19 mouse cellular contexts compared by ENCODE assay signal in the genomic region with DNA sequence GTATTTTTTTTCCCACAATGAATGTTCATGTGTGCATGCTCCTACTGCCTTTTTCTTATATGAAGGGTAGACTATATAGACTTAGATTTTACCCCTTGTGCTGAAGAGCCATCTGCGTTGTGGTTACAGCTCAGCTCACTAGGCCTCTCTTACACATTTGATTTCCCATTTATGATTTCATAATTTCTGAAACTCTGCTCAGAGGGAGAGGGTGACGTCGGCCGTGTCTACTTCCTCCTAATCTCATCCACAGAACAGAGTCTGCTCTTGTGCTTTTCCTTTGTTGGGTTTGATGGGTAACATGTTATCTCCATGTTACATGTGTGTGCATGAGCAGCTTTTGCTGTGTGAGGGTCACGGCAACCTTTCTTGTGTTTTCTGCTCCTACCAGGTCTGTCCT.
DNase-seq lines count a peak whose midpoint lies in the region; ATAC-seq lines count a peak whose summit lies in the region.
"Had no signal": no experiment of that assay in that cellular context is flagged by ENCODE, and none has a peak within 500 bp of the region (broad histone marks: within the 10 kb centered on the region; RNA-seq: fewer than 3 reads in every experiment).

No protein-coding gene starts in this region.

- intact Hi-C loops in heart, postnatal 14 days (cut with DNase I), result no loop called here

- DNase-seq in heart, adult 11 months, result peak; percentile 50
- no peak for DNase-seq in heart, postnatal 14 days
- DNase-seq in splenic B cell, adult 2 months (ENCODE audit: low read depth, low spot score), result peak; percentile 30
- DNase-seq in adrenal gland, postnatal 14 days, result no peak
- no peak for DNase-seq in limb, embryonic 10.5 days (ENCODE audit: low spot score)
- DNase-seq: adrenal gland, postnatal 25 days; cerebellum, adult 2 months; cerebellum, postnatal 14 days; gastrocnemius, postnatal 14 days; heart, postnatal 4 days had no signal

- no peaks in the 10 kb centered on the region for H3K4me1 ChIP-seq in limb, embryonic 10.5 days
- H3K4me1 ChIP-seq: embryonic facial prominence, embryonic 12.5 days; forebrain, embryonic 15.5 days; heart, embryonic 13.5 days; hindbrain, embryonic 13.5 days had no signal

- no peaks in the 10 kb centered on the region for H3K27me3 ChIP-seq in splenic B cell, adult 2 months (ENCODE audit: control insufficient read depth, insufficient read depth, low read length, poor library complexity, severe bottlenecking)
- H3K27me3 ChIP-seq in limb, embryonic 10.5 days (ENCODE audit: low read depth, poor library complexity, severe bottlenecking), result no peaks in the 10 kb centered on the region
- H3K27me3 ChIP-seq: embryonic facial prominence, embryonic 12.5 days; forebrain, embryonic 15.5 days; heart, embryonic 13.5 days; hindbrain, embryonic 13.5 days had no signal

- WGBS in limb, embryonic 10.5 days, result 95% methylated on average over 5 of the region's 5 CpGs

- H3K36me3 ChIP-seq in splenic B cell, adult 2 months (ENCODE audit: control insufficient read depth, insufficient read depth, low read length, poor library complexity, severe bottlenecking), result no peaks in the 10 kb centered on the region
- H3K36me3 ChIP-seq in limb, embryonic 10.5 days, result no peaks in the 10 kb centered on the region
- H3K36me3 ChIP-seq: embryonic facial prominence, embryonic 12.5 days; forebrain, embryonic 15.5 days; G1E; heart, embryonic 13.5 days; hindbrain, embryonic 13.5 days had no signal

- H3K27ac ChIP-seq in limb, embryonic 10.5 days, result no peak overlapping the region
- H3K27ac ChIP-seq: embryonic facial prominence, embryonic 12.5 days; forebrain, embryonic 15.5 days; heart, embryonic 13.5 days; hindbrain, embryonic 13.5 days; hindbrain, postnatal 0 days had no signal

- H3K4me3 ChIP-seq in limb, embryonic 10.5 days, result no peak overlapping the region
- H3K4me3 ChIP-seq: embryonic facial prominence, embryonic 12.5 days; forebrain, embryonic 15.5 days; heart, embryonic 13.5 days; hindbrain, embryonic 13.5 days had no signal

- no peaks in the 10 kb centered on the region for H3K9me3 ChIP-seq in limb, embryonic 10.5 days (replicated peaks)
- H3K9me3 ChIP-seq: embryonic facial prominence, embryonic 12.5 days; forebrain, embryonic 15.5 days; G1E; heart, embryonic 13.5 days; hindbrain, embryonic 13.5 days had no signal

- ATAC-seq in common myeloid progenitor, adult 5-6 weeks (replicated peaks; ENCODE audit: low read depth, poor library complexity, severe bottlenecking), result peak; percentile 20
- ATAC-seq in megakaryocyte, adult 5-6 weeks (ENCODE audit: poor library complexity, severe bottlenecking), result peak; percentile 64
- ATAC-seq: CD4-positive, CD25-positive, alpha-beta regulatory T cell, adult 4 months; forebrain, embryonic 15.5 days; hindbrain, postnatal 0 days had no signal

Comparison
In these comparisons a context has a peak if more than half of its experiments do, and no peak if none do; other contexts are left out.
1. DNase-seq: peak in heart, adult 11 months (single experiment) and splenic B cell, adult 2 months (single experiment); none in heart, postnatal 14 days (0 of 2), adrenal gland, postnatal 14 days (single experiment) and limb, embryonic 10.5 days (single experiment).